Mouse (Mus musculus) urinary bladder, postnatal 14 days (tissue): Measurements from ENCODE around the gene Pappa2.

Source experiments
- DNase-seq: peaks from one replicate; pipeline ENCODE4 v3.0.0; 2021; ENCODE audit warnings: low spot score

Pappa2 gene

GRCm38 (mm10) chr1:158910661-158911060 is 69.6 kb downstream of the Pappa2 start:
- DNase-seq, result no peak

- DNase-seq, result no peak
Observed at GRCm38 (mm10) chr1:158897339-158897738, 83.0 kb downstream of the Pappa2 start.

GRCm38 (mm10) chr1:158894441-158894840 is 85.8 kb downstream of the Pappa2 start:
- no peak for DNase-seq

- no peak for DNase-seq
Observed at GRCm38 (mm10) chr1:158875487-158875886, 104.8 kb downstream of the Pappa2 start.

- DNase-seq, result no peak
Observed at GRCm38 (mm10) chr1:158874552-158875077, 105.7 kb downstream of the Pappa2 start.

GRCm38 (mm10) chr1:158873631-158874030 is 106.7 kb downstream of the Pappa2 start:
- DNase-seq, result no peak

GRCm38 (mm10) chr1:158871401-158871800 is 108.9 kb downstream of the Pappa2 start:
- no peak for DNase-seq

- DNase-seq, result no peak
Observed at GRCm38 (mm10) chr1:158860190-158860589, 120.1 kb downstream of the Pappa2 start.

- no peak for DNase-seq
Observed at GRCm38 (mm10) chr1:158853936-158854882, 126.1 kb downstream of the Pappa2 start.

- peak; percentile 4 for DNase-seq
Observed at GRCm38 (mm10) chr1:158852836-158853567, 127.3 kb downstream of the Pappa2 start.

GRCm38 (mm10) chr1:158850459-158850858 is 129.8 kb downstream of the Pappa2 start:
- DNase-seq, result peak; percentile 16

GRCm38 (mm10) chr1:158844604-158845003 is 135.7 kb downstream of the Pappa2 start:
- no peak for DNase-seq

- no peak for DNase-seq
Observed at GRCm38 (mm10) chr1:158837151-158837550, 143.1 kb downstream of the Pappa2 start.

- no peak for DNase-seq
Observed at GRCm38 (mm10) chr1:158830152-158830551, 150.1 kb downstream of the Pappa2 start.

- no peak for DNase-seq
Observed at GRCm38 (mm10) chr1:158827931-158828330, 152.4 kb downstream of the Pappa2 start.

- no peak for DNase-seq
Observed at GRCm38 (mm10) chr1:158819676-158820075, 160.6 kb downstream of the Pappa2 start.

- no peak for DNase-seq
Observed at GRCm38 (mm10) chr1:158816479-158816878, 163.8 kb downstream of the Pappa2 start.

GRCm38 (mm10) chr1:158811887-158812286 is 168.4 kb downstream of the Pappa2 start:
- DNase-seq, result no peak

GRCm38 (mm10) chr1:158775486-158775885 is 204.8 kb downstream of the Pappa2 start:
- DNase-seq, result peak; percentile 9

- DNase-seq, result no peak
Observed at GRCm38 (mm10) chr1:158773102-158773501, 207.2 kb downstream of the Pappa2 start.

GRCm38 (mm10) chr1:158770756-158771155 is 209.5 kb downstream of the Pappa2 start:
- DNase-seq, result no peak

- DNase-seq, result no peak
Observed at GRCm38 (mm10) chr1:158770036-158770655, 210.1 kb downstream of the Pappa2 start.
